Mouse (Mus musculus) liver, embryonic 16.5 days (tissue): ENCODE data around the gene Pex5l. TPM values are rescaled to one million over a fixed set of nuclear protein-coding genes. Genes with fewer than 3 reads are reported as not detected.

Source experiments
- ATAC-seq: fragments of 200-750 bp; cut with Nextera tagmentation; 2 replicates; pipeline ENCODE4 v1.8.0; 2017; ENCODE audit warnings: low read depth, mild to moderate bottlenecking, moderate number of reproducible peaks, moderate library complexity
- H3K27ac ChIP-seq: fragments of 300-500 bp; sonication (generic); 2 replicates; pipeline ENCODE4 v1.5.1; 2014; ENCODE audit warnings: mild to moderate bottlenecking, low read length
- H3K27me3 ChIP-seq: fragments of 300-500 bp; sonication (generic); 2 replicates; pipeline ENCODE4 v1.6.1; 2014; ENCODE audit warnings: low read depth, low read length, mixed read lengths; ENCODE audit not compliant: control insufficient read depth, insufficient read depth
- H3K36me3 ChIP-seq: fragments of 300-500 bp; sonication (generic); 2 replicates; pipeline ENCODE4 v1.6.1; 2014; ENCODE audit warnings: mild to moderate bottlenecking; ENCODE audit not compliant: control insufficient read depth, insufficient read depth
- H3K4me1 ChIP-seq: fragments of 300-500 bp; sonication (generic); 2 replicates; pipeline ENCODE4 v1.6.1; 2014; ENCODE audit warnings: low read depth, low read length, mixed read lengths; ENCODE audit not compliant: control insufficient read depth
- H3K4me2 ChIP-seq: fragments of 300-500 bp; sonication (generic); 2 replicates; pipeline ENCODE4 v1.6.1; 2014; ENCODE audit warnings: low read depth, low read length, mixed read lengths
- H3K4me3 ChIP-seq: fragments of 300-500 bp; sonication (generic); 2 replicates; pipeline ENCODE4 v1.5.1; 2014; ENCODE audit warnings: low read depth, mild to moderate bottlenecking, low read length
- H3K9ac ChIP-seq: fragments of 300-500 bp; sonication (generic); 2 replicates; pipeline ENCODE4 v1.6.1; 2014; ENCODE audit warnings: low read depth, low read length
- H3K9me3 ChIP-seq: fragments of 300-500 bp; sonication (generic); replicated peaks from 2 replicates; pipeline ENCODE4 v1.6.1; 2016; ENCODE audit warnings: low read length; ENCODE audit not compliant: control insufficient read depth
- WGBS: fragments of 180-500 bp; shearing (Covaris S2); extraction: QIAGEN DNeasy Blood & Tissue Kit; methylation state at CpG from one replicate; pipeline ENCODE4 v1.1.7; 2014; ENCODE audit not compliant: insufficient replicate concordance; 5-methylcytosine and 5-hydroxymethylcytosine counted together
- polyA plus RNA-seq: library from polyadenylated mRNA; unstranded; fragments of >200 nt; fragmentation: Nextera tagmentation; extraction: Ambion mirVana; gene quantifications from 2 replicates; pipeline ENCODE4 v1.2.1, GENCODE M21; 2015

Gene Pex5l
- polyA plus RNA-seq, 1 experiment from 2014 or later: not detected

DNA sequence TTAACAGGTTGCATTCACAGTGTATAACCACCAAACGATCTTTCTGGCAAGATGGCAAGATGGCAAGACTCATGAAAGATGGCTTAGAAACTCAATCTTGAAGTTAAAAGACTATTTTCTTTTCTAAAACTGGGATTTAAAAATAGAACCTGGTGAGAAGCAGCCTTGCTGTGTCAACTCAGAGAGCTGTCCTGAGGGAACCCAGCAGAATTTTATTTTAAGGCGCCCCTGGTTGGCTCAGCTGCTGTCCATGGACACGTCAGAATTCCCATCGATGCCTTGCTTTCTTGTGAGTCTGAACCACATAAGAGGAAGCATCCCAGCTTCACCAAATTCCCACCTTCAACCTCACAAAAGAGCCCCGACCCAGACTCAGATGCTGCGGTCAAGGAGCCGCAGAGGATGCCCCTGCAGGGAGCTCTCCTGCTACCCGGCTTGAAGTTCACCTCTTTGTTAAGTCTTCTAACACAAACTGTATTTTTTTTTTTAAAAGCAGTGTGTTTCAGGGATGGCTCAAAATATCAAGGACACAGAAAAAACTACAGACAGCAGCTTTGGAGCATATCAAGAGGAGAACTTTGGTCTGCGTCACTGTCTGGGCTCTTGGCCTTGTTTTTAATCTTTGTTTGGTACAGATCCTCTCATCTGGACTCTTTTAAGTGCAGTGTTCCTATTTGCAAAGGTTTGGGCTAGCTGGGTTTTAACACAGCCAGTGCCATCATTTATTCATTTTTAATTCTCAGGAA, 44.3 kb downstream of the Pex5l start:
- 65% methylated on average over 9 of the region's 9 CpGs for WGBS
- H3K36me3 ChIP-seq: no peaks in the 10 kb centered on the region

DNA sequence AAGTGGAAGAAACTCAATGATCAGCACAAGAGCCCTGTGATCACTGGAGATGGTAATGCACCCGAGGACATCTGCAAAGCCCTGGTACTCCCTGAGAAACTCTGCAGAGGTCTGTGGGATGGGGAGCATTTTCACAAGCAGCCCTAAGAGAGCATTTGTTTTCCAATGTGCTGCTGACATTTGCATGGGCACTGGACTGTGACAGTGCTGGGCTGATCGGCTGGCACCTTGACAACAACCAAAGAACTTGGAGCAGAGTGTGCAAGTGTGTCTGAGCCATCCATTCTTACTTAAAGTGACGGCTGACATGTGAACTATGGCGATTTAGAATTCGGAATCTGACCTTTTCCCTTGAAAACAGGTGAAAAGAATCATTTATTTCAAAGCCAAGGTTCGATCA, 49.4 kb downstream of the Pex5l start:
- Histone ChIP-seq H3K36me3 (no peaks in the 10 kb centered on the region), H3K4me1 (no peaks in the 10 kb centered on the region), H3K4me2 (no peak overlapping the region), H3K4me3 (no peak overlapping the region), H3K9me3 (no peaks in the 10 kb centered on the region), H3K27me3 (no peaks in the 10 kb centered on the region), H3K27ac (no peak overlapping the region), H3K9ac (no peak overlapping the region)
- 46% methylated on average over 6 of the region's 6 CpGs for WGBS
- ATAC-seq: no peak

More for the DNA sequence above, 44.3 kb downstream of the Pex5l start:
- Histone ChIP-seq H3K27ac (no peak overlapping the region), H3K4me1 (no peaks in the 10 kb centered on the region), H3K9me3 (no peaks in the 10 kb centered on the region), H3K9ac (no peak overlapping the region), H3K27me3 (no peaks in the 10 kb centered on the region), H3K4me3 (no peak overlapping the region), H3K4me2 (no peak overlapping the region)
- no peak for ATAC-seq

DNA sequence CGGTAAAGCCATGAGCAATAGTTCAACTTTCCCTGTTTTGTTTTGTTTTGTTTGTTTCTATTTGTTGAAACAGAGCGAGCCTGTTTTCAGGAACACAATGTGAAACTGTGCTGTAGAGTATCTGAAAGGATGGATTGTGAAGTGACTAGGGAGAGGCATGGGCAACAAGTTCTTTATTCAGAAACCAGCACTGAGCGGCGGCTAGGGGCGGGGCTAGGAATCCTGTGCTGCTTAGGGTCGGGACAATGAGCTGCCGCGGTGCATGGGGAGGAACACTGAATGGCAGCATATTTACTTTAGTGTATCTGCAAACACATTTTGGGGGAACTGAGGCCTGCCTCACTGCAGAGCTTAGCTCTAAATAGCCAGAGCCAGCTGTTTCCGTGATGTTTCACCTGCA, 53.0 kb downstream of the Pex5l start:
- Histone ChIP-seq H3K4me3 (no peak overlapping the region), H3K4me2 (no peak overlapping the region), H3K9me3 (no peaks in the 10 kb centered on the region), H3K36me3 (no peaks in the 10 kb centered on the region), H3K4me1 (no peaks in the 10 kb centered on the region), H3K27ac (no peak overlapping the region), H3K27me3 (no peaks in the 10 kb centered on the region), H3K9ac (no peak overlapping the region)
- WGBS: 32% methylated on average over 9 of the region's 9 CpGs
- ATAC-seq: no peak

DNA sequence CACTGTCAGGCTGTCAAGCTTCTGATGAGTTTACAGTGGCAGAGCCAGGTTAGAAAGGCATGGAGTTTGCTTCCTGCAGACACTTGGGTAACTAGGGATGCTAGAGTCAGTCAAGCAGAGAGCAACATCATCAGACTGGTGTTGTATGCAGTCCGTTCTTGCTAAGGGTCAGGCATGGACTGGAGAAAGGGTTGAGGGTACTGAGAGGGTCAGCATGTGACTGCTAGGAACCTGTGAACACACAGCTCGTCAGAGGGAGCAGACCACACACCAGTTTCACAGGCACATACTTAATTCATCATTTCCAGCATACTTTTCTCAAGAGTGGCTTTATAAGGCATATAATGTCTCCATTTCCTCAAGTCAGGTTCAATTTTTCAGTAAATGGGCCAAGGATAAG, 53.6 kb downstream of the Pex5l start:
- Histone ChIP-seq H3K9me3 (no peaks in the 10 kb centered on the region), H3K4me3 (no peak overlapping the region), H3K27ac (no peak overlapping the region), H3K9ac (no peak overlapping the region), H3K36me3 (no peaks in the 10 kb centered on the region), H3K27me3 (no peaks in the 10 kb centered on the region), H3K4me2 (no peak overlapping the region), H3K4me1 (no peaks in the 10 kb centered on the region)
- ATAC-seq: no peak
- 42% methylated on average over 2 of the region's 2 CpGs for WGBS

DNA sequence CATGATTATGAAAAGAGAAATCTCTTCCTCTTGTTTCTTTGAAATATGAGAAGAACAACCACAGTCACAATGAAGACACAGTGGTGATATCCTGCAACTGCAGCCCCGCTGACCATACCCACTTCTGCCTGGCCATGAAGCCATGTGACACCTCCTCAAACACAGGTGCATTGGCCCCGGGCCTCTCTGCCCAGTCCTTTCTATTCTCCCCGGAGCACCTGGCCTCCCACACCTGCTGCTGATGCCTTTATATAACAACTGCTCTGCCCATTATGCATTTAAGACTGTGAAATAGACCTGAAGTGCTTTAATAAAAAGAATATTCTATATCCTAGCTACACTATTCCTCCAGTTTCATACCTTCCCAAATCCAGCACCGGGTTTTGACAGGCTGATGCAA, 54.8 kb downstream of the Pex5l start:
- no peaks in the 10 kb centered on the region for H3K9me3 ChIP-seq
- 44% methylated on average over 4 of the region's 4 CpGs for WGBS

DNA sequence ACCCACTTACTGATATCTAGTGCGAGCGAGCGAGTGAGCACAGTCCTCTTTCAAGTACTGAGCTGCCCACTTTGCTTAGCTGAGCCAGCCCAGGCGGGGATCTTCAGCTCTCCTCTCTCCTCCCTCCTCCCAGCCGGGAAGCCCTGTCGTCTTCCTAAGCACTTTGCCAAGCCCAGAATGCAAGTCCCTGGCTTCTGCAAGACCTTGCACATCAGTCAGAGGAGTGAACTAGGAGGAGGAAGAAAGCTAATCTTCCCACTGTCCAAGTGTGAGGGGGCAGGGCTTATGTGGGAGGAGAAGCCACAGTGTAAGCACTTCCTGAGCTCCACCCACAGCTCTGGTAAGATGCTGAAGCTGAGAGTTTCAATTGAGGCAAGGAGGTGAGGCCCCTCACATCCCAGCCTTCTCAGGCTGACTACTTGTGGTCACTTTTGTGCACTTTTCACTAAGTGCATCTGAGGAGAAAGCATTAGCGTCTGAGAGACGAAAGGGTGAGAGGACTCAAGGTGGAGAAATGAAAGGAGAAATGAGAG, 60.2 kb downstream of the Pex5l start:
- WGBS: 24% methylated on average over 8 of the region's 8 CpGs
- Histone ChIP-seq H3K4me2 (no peak overlapping the region), H3K9me3 (no peaks in the 10 kb centered on the region), H3K27me3 (no peaks in the 10 kb centered on the region), H3K4me1 (no peaks in the 10 kb centered on the region), H3K9ac (no peak overlapping the region), H3K36me3 (no peaks in the 10 kb centered on the region), H3K4me3 (no peak overlapping the region), H3K27ac (no peak overlapping the region)
- ATAC-seq: no peak

More for the DNA sequence above, 54.8 kb downstream of the Pex5l start:
- H3K27me3 ChIP-seq: no peaks in the 10 kb centered on the region
- no peak for ATAC-seq
- H3K4me3 ChIP-seq: no peak overlapping the region
- no peaks in the 10 kb centered on the region for H3K36me3 ChIP-seq
- H3K9ac ChIP-seq: no peak overlapping the region
- no peak overlapping the region for H3K27ac ChIP-seq
- no peaks in the 10 kb centered on the region for H3K4me1 ChIP-seq
- no peak overlapping the region for H3K4me2 ChIP-seq

DNA sequence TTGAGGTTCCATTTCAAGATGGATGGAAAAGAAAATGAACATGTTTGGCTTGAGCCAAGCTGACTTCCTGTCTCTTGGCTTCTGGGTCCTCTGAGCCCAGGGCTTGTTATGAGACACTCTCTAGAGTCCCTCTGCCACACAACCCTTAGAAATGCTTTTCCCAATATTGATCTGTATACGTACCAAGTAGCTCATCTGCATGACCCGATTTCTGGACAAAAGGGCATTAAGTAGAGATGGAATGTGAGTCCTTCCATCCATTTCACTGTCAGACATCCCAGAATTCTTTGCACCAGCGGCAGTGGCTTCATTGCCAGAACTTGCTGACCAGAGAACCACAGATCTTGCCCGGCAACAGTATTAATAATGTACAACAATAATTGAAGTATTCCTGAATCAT, 61.3 kb downstream of the Pex5l start:
- no peaks in the 10 kb centered on the region for H3K27me3 ChIP-seq
- H3K9ac ChIP-seq: no peak overlapping the region
- ATAC-seq: no peak
- no peak overlapping the region for H3K4me2 ChIP-seq
- no peaks in the 10 kb centered on the region for H3K4me1 ChIP-seq
- H3K4me3 ChIP-seq: no peak overlapping the region
- H3K36me3 ChIP-seq: no peaks in the 10 kb centered on the region
- H3K27ac ChIP-seq: no peak overlapping the region
- WGBS: 61% methylated on average over 4 of the region's 4 CpGs
- H3K9me3 ChIP-seq: no peaks in the 10 kb centered on the region

DNA sequence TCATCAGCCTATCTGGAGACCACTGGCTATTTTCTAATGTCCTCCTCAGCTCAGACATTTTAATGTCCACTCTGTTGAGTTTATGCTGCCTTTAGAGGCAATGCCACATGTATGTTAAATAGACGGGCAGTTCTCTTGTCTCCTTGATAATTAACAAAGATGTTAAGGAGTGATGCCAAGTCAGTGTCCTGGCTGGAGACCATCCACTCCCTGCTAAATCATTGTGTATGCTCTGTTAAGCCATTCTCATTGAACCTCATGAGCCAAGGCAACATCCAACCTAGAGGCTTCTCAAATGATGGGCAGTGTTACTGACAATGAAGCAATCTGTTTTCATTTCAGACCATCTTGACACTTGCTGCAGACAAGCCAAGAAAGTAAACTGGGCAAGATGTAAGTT, 63.4 kb downstream of the Pex5l start:
- 60% methylated on average over 1 of the region's 1 CpGs for WGBS

DNA sequence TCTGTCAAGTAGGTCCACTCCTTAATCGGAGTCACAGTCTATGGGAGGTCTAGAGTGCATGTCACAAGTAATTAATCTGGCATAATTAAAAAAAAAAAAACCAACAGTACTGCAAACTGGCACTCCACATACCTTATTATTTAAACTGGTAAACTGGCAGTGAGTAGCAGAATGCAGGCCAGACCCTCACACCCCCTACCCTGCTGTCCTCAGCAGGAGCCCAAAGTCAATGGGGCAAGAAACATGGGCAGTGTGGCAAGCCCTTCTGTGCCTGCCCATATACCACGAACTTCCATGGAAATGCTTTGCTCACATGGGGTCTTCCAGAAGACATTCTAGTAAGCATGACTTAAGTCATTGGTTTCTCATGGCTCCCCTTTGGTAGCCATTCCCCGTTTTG, 63.9 kb downstream of the Pex5l start:
- Histone ChIP-seq H3K4me1 (no peaks in the 10 kb centered on the region), H3K9ac (no peak overlapping the region), H3K4me3 (no peak overlapping the region), H3K36me3 (no peaks in the 10 kb centered on the region), H3K27me3 (no peaks in the 10 kb centered on the region), H3K4me2 (no peak overlapping the region), H3K9me3 (no peaks in the 10 kb centered on the region), H3K27ac (no peak overlapping the region)
- ATAC-seq: no peak
- 62% methylated on average over 3 of the region's 3 CpGs for WGBS

More for the DNA sequence above, 63.4 kb downstream of the Pex5l start:
- no peaks in the 10 kb centered on the region for H3K4me1 ChIP-seq
- H3K9ac ChIP-seq: no peak overlapping the region
- H3K27me3 ChIP-seq: no peaks in the 10 kb centered on the region
- H3K9me3 ChIP-seq: no peaks in the 10 kb centered on the region
- no peak overlapping the region for H3K4me2 ChIP-seq
- no peaks in the 10 kb centered on the region for H3K36me3 ChIP-seq
- no peak overlapping the region for H3K27ac ChIP-seq
- no peak for ATAC-seq
- no peak overlapping the region for H3K4me3 ChIP-seq
